Mouse (Mus musculus) thymus, postnatal 36 days (tissue): ENCODE results near the gene Papola.
A peak's percentile ranks its signal among the peaks of the same experiment; 100 is the strongest.

Experiments used
- DNase-seq, 2 experiments: peaks; one replicate each; pipeline ENCODE4 v3.0.0; 2022; ENCODE audit warnings: mixed read lengths in 2 of 2

The Papola gene

DNA sequence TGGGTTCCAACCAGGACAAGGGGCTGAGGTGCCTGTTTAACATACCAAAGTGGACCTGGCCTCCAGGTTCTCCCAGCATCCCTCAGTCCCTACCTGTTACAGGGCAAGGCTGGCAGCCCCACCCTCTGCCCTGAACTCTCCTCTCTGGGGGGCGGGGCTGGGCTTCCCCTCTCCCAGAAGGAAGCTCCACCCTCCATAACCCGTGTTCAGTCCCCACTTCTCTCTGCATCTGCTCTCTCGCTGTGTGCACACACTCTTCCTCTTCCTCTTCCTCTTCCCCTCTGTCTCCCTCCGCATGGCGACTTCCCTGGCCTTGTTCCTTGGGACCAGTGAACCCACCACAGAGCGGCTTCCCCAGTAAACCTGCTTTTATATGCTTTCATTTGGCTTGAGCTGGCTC is 84.7 kb downstream of the Papola start:
- no peak for DNase-seq

DNA sequence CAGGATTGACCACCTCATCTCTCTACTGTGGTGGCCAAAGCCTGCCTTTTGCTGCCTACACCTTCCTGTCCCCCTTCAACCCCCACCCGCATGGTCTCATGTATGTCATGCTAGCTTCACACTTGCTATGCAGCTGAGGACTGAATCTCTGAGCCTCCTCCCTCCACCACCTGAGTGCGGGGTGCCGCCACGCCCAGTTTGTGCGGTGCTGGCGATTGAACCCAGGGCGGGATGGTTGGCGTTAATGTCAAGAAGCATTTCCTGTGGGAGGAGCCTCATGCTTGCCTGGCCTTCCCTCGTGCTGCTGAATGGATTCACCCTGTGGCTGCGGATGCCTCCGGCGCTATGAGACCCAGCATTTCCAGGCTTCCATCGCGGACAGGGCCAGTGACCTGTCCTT is 85.2 kb downstream of the Papola start:
- DNase-seq, result no peak

DNA sequence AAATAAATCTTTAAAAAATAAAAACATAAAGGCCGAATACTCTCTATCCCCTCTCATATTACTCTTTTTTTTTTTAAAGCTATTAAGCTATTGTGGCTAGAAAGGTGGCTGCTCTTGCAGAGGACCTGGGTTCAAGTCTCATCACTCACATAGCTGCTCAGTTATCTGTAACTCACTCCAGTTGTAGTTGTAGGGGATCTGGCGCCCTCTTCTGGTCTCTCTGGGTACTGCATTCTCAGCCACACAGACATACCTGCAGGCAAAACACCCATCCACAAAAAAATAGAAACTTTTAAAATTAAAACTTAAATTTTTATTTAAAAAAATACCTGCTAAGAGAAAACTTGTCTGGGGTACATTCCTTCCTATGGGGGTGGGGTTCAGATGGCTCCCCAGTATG is 88.8 kb downstream of the Papola start:
- DNase-seq, result peak; percentile 45 to 60

DNA sequence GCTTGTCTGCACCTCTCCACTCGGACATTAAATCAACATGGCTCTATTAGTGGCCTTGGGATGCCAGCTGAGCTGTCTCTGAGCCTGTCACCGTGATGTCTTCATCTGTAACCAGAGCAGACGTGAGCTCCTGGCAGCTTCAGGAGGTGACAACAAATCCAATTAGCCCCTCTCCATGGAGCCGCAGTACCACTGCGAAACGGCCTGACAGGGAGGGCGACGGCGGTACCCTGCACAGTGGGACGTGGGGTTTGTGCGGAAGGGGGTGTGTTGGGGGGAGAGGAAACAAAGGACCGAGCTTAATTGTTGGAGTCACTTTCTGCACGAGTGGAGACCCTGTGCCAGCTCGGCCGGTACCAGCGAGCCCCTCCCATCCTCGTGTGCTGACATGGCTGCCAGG is 90.6 kb downstream of the Papola start:
- DNase-seq, result no peak

DNA sequence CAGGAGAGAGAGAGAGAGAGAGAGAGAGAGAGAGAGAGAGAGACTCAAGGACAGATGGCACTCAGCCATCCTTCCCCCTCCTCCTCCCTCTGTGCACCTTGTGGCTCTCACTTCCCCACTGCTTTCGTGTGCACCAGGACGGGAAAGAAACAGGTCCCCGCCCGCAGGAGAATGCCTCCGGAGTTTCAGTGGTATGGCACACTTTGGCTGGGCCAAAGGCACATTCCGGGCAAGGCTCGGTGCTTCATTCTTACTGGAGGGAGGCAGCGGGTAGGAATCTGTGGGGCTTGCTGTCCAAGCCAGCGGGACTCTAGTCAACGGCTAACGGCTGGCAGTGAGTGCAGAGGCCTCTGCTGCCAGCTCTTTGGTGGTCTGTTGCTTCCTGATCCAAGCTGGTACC is 92.0 kb downstream of the Papola start:
- no peak for DNase-seq

DNA sequence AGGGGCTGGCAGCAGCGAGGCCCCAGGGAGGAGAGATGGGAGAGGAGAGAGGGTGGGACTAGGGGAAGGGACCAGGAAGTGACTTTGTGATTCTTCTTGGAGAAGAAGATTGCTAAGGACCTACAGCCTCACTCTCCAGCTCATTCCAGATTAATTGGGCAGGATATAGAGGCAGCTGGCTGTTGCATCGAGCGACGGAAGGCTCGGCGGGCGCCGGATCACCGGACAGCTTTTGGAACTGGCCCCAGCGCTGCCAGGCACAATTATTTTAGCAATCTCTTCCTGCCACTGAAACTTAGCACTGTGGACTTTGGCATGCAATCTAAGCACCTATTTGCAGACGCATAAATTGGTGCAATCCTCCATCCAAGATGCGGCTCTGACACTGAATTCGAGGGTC is 92.4 kb downstream of the Papola start:
- DNase-seq, result no peak

DNA sequence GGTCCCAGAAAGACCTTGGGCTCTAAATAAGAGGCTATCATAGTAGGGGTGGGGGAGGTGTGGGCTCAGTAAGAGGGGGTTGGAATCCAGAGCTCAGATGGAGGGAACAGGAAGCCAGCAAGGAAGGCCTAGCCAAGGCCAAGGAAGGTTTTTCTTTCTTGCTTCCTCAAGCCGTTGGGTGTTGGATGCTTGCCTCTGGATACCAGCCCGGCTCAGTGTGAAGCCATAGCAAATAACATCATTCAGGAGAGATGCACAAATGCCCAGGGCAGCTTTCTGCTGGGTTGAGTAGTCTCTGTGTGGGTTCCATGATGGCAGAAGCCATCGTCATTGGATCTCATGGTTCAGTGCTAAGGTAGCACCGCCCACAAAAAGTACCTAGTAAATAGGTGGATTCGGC is 94.3 kb downstream of the Papola start:
- no peak for DNase-seq

DNA sequence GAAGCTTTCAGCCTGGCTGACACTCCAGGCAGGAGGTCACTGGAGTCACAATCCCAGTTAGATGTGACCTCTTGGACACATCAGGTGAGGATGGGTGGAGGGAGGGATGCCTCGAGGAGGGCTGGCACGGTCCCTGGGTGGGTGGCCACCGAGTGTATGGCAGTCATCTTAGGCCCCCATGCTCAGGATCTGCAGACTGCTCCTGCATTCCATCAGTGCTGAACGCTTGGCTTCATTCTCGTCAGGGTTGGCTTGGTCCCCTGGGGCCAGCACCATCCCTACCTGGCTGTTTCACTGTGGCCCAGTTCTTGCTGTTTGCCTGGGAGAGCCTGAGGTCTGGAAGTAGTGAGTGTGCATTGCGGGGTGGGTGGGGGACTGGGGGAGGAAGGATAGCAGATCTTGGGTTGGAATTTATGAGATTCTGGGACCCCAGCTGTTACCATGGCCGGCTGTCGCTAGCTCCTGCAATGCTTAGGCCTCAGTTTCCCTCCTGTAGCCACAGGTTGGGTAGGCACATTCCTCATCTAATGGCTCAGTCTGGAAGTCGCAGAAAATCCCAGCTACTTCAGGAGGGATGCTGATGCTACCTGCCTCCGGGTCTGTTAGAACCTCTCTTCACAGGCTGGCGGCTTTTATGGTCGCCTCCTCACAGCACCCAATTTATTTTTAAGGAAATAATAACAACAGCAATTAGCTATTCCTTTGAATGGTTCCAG is 99.5 kb downstream of the Papola start:
- no peak for DNase-seq

DNA sequence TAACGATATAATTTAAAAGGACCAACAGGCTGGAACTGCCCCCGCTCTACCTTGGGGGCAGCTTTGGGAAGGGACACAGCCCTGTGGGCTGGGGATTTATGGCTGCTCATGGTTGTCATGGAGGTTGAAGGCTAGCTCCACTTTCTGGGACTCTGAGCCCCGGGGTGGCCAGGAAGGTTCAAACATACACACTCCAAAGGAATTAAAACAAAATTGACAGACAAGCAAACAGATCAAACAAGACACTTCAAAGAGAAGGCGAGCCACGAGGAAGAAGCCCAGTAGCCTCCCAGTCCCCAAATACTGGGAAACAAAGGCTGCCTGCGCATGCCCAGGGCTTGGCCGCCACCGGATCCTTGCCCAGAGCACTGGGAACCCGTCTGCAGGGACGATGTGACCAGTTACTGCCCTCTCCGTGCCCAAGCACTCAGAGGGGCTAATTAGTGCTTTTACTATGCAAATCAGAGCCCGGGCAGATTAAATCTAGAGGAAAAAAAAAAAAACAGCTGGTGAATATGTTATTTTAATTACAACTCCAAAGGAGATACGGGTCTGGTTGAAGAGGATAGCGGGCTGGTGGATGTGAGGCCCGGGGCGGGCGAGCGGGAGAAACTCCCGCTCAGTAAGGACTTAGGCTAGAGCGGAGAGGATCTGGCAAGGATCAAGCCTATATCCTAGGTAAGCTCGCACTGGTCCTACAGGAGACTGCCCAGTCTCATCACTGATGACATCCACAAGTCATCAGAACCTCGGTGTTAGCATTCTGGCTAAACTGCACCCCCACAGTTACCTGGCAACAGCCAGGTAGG is 100.2 kb downstream of the Papola start:
- DNase-seq, result no peak
